Mouse (Mus musculus) frontal cortex, adult (tissue): ENCODE measurements around the gene Olfr190.
"Not testable (repeated sequence)": the region's sequence is repeated elsewhere in the genome, so short reads cannot be mapped to it uniquely, and the experiment has no call there.

Experiments
- ATAC-seq: cut with Nextera tagmentation; 2 replicates; pipeline ENCODE4 v1.9.2; 2017; ENCODE audit warnings: mild to moderate bottlenecking, moderate library complexity, mixed read lengths; ENCODE audit not compliant: low TSS enrichment

Olfr190 gene

GRCm38 (mm10) chr16:59077905-59078304 lies at the start of gene Olfr190:
TSS of gene Olfr190 (minus strand) at chr16:59078005.
- ATAC-seq = no peak

GRCm38 (mm10) chr16:59120969-59121368 lies 43.2 kb upstream of the Olfr190 start, which contains the start of gene Olfr194:
TSS of gene Olfr194 (minus strand) at chr16:59121069.
- no peak for ATAC-seq

DNA sequence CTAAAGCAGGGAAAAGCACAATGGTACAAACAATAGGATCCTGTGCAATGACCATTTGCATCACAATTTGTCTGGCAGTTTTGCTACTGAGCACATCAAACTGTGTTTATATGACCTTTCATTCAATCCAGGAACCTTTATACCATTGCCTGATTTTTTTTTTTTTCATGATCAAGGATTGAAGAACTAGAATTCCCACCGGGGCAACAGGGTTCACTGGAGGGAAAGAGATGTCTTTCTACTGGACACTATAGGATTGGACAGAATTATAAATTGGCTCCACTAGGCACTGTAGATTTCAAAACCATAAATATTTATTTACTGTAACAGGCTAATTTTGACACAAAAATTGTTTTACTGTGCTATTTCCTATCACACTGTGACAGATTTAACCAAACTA lies 34.0 kb upstream of the Olfr190 start, which contains the start of gene Olfr193:
TSS of gene Olfr193 (minus strand) at position 101 of the 400 bp plus-strand sequence.
- no peak for ATAC-seq

DNA sequence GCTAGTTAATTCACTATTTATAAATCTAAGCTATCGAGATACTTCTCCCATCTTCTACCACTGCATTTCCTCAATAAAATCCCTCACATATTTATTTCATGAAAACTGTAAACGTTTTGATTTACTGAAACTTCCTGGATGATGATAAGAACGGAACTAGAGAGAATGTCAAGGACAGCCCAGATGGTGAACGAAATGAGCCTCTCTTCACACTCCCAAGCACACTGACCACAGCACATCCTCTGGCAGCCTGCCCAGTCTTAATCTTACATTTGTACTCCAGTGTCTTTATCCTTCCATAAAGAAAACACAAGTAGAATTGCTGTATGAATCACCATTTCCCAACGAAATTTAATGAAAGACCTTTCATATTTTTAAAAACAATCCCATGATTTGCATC lies 30.7 kb upstream of the Olfr190 start:
- not testable (repeated sequence) for ATAC-seq

DNA sequence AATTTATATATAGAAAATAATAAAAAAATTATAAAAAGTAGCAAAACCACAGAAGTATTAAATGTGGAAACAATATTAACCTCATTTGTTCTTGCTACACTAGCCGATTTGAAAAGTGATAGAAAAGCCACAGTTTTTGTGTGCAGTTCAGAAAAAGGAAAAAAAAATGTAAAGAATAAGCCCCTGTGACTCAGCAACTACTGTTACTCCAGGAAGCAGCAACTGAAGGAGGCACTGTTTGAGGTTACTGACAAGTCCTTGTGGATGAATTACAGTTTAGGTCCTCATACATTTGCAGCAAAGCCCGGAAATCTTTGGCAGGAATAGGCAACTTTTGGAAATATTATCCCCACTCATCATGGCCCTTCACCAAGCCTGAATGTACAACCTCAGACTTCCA lies 27.5 kb upstream of the Olfr190 start:
- ATAC-seq = no peak

DNA sequence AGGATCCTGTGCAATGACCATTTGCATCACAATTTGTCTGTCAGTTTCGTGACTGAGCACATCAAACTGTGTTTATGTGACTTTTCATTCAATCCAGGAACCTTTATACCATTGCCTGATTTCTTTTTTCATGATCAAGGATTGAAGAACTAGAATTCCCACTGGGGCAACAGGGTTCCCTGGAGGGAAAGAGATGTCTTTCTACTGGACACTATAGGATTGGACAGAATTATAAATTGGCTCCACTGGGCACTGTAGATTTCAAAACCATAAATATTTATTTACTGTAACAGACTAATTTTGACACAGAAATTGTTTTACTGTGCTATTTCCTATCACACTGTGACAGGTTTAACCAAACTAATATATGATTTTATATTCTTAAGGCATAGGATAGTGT lies 11.9 kb upstream of the Olfr190 start, which contains the start of gene Olfr191:
TSS of gene Olfr191 (minus strand) at position 101 of the 400 bp plus-strand sequence.
- not testable (repeated sequence) for ATAC-seq

GRCm38 (mm10) chr16:59081113-59081512 lies 3.3 kb upstream of the Olfr190 start:
- ATAC-seq = not testable (repeated sequence)

DNA sequence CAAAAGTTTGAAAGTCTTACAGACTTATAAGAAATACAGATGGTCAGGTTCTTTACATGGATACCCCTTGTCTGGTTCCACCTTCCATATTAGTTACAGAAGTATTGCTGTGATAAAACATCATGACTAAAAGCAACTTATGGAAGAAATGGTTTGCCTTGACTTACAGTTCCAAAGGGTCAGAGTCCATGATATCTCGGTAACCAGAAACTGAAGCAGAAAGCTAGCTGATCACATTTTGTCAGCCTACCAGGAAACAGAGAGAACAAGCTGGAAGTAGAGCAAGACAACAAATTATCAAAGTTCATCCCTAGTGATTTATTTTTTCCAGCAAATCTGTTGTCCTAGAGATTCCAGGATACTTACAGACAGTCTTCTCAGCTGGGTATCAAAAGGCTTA lies 4.3 kb downstream of the Olfr190 start:
- ATAC-seq = no peak

GRCm38 (mm10) chr16:59071755-59072154 lies 6.0 kb downstream of the Olfr190 start:
- ATAC-seq = no peak

- ATAC-seq = not testable (repeated sequence)
These were observed 15.4 kb downstream of the Olfr190 start for GRCm38 (mm10) chr16:59062411-59062810.

GRCm38 (mm10) chr16:59049286-59049685 lies 28.5 kb downstream of the Olfr190 start:
- ATAC-seq = not testable (repeated sequence)

DNA sequence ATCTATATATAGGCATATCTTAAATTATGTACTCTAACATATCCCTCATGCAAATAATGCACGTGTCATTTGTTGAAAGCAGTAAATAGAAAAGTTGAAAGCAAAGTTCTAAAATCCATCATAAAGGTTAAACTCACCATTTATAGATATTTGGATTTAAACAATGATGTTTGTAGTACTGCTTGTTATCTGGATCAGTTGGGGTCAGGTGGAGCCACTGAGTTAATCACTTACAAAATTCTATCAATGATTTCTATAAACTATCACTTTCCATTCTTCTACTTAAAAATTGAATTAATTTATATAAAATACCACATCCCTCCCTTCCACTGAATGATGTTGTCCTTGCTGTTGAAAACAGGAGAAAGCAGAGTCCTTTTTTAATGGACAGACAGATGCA lies 28.9 kb downstream of the Olfr190 start:
- no peak for ATAC-seq

- no peak for ATAC-seq
These were observed 30.2 kb downstream of the Olfr190 start for GRCm38 (mm10) chr16:59047579-59047978.

DNA sequence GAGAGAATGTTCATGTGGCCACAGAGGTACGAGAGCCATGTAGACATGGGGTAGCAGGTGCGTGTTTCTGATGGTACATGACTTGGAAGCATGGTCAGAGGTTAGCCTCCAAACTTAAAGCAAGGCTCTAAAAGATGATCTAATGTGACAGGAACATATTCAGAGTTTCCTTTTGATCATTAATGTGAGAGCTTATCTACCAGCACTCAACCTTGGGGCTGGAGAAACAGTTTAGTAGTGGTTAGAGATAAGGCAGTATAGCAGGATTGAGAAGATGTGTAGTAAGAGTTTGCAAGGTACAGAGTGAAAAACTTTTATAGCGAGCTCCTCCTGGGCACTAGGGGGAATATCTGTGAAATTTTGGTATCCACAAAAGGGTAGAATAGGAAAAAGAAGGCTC lies 32.0 kb downstream of the Olfr190 start:
- ATAC-seq = no peak

GRCm38 (mm10) chr16:59039710-59040109 lies 38.1 kb downstream of the Olfr190 start, which contains the start of gene Olfr187:
TSS of gene Olfr187 (minus strand) at chr16:59039767.
- ATAC-seq = no peak

DNA sequence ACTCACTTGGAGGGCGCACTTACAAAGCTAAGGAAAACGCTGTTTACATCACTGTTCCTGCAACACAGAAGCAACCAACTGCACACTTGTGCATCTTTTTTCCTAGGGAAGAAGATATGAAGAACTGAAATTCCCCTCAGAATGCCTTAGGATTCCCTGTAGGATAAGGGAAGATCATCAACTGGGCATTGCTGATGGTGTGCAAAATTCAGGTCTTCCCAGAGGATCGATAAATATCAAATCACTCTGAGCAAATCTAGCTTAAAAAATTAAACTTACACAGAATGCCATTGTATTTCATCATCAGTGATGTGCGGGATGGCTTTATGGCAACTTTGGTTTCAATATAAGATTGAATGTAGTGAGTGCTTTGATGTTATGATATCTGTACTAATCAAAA lies 47.6 kb downstream of the Olfr190 start, which contains the start of gene Olfr186:
TSS of gene Olfr186 (minus strand) at position 101 of the 400 bp plus-strand sequence.
- no peak for ATAC-seq
